Mouse (Mus musculus) liver, embryonic 14.5 days (tissue): Measurements from ENCODE around the gene Aldh1a1. TPM values are rescaled to one million over a fixed set of nuclear protein-coding genes. Genes with fewer than 3 reads are reported as not detected.
"Not testable (repeated sequence)": the region's sequence is repeated elsewhere in the genome, so short reads cannot be mapped to it uniquely, and the experiment has no call there.

Experiments used
- ATAC-seq: fragments of 200-750 bp; cut with Nextera tagmentation; 2 replicates; pipeline ENCODE4 v1.8.0; 2017; ENCODE audit warnings: moderate number of reproducible peaks, mild to moderate bottlenecking, moderate library complexity; ENCODE audit not compliant: insufficient read depth
- DNase-seq, 3 experiments: peaks; one replicate each; pipeline ENCODE4 v3.0.0-alpha.2; 2012 to 2013; ENCODE audit warnings: low read depth in 3 of 3, low spot score in 3 of 3
- H3K27ac ChIP-seq: fragments of 300-500 bp; sonication (generic); 2 replicates; pipeline ENCODE4 v1.5.1; 2014; ENCODE audit warnings: moderate library complexity, mild to moderate bottlenecking, control low read depth, inconsistent platforms
- H3K27me3 ChIP-seq: fragments of 300-500 bp; sonication (generic); 2 replicates; pipeline ENCODE4 v1.6.1; 2014; ENCODE audit warnings: mild to moderate bottlenecking, low read length, moderate library complexity; ENCODE audit not compliant: control insufficient read depth, insufficient read depth
- H3K36me3 ChIP-seq: fragments of 300-500 bp; sonication (generic); replicated peaks from 2 replicates; pipeline ENCODE4 v1.6.1; 2014; ENCODE audit warnings: low read depth; ENCODE audit not compliant: control insufficient read depth, insufficient read depth
- H3K4me1 ChIP-seq, 2 experiments: fragments of 200-500 bp in 1 of 2; fragments of 300-500 bp in 1 of 2; sonication (generic) in 1 of 2; replicated peaks; 2 replicates each; pipeline ENCODE4 v1.6.1; 2012 to 2014; ENCODE audit warnings: antibody characterized with exemption in 1 of 2, inconsistent platforms in 1 of 2, low read length in 1 of 2; ENCODE audit not compliant: control insufficient read depth in 2 of 2, insufficient read depth in 2 of 2
- H3K4me2 ChIP-seq: fragments of 300-500 bp; sonication (generic); 2 replicates; pipeline ENCODE4 v1.6.1; 2014; ENCODE audit warnings: low read depth, mild to moderate bottlenecking, control low read depth, moderate library complexity
- H3K4me3 ChIP-seq, 2 experiments: fragments of 200-500 bp in 1 of 2; fragments of 300-500 bp in 1 of 2; sonication (generic) in 1 of 2; 2 replicates each; pipeline ENCODE4 v1.5.1; 2012 to 2014; ENCODE audit warnings: low read depth in 2 of 2, low read length in 2 of 2, mild to moderate bottlenecking in 2 of 2, control low read depth in 1 of 2, inconsistent platforms in 1 of 2, moderate library complexity in 1 of 2; ENCODE audit not compliant: insufficient read depth in 1 of 2
- H3K9ac ChIP-seq: fragments of 300-500 bp; sonication (generic); replicated peaks from 2 replicates; pipeline ENCODE4 v1.6.1; 2014; ENCODE audit warnings: mild to moderate bottlenecking, control low read depth, moderate library complexity
- H3K9me3 ChIP-seq: fragments of 300-500 bp; sonication (generic); 2 replicates; pipeline ENCODE4 v1.6.1; 2016; ENCODE audit warnings: low read length, mixed read lengths; ENCODE audit not compliant: control insufficient read depth
- CTCF ChIP-seq: IDR thresholded peaks from 2 replicates; pipeline ENCODE4 v1.5.1; 2016; ENCODE audit warnings: antibody characterized with exemption, low read depth, control low read depth
- EP300 ChIP-seq: IDR thresholded peaks from 2 replicates; pipeline ENCODE4 v1.6.1; 2016; ENCODE audit warnings: antibody characterized with exemption, low read depth
- WGBS: fragments of 180-500 bp; shearing (Covaris S2); extraction: QIAGEN DNeasy Blood & Tissue Kit; methylation state at CpG from one replicate; pipeline ENCODE4 v1.1.7; 2014; ENCODE audit not compliant: insufficient replicate concordance; 5-methylcytosine and 5-hydroxymethylcytosine counted together
- polyA plus RNA-seq, 2 experiments: library from polyadenylated mRNA; depleted of rRNA in 1 of 2; stranded (reverse) in 1 of 2; unstranded in 1 of 2; fragments of >200 nt; fragmentation: Nextera tagmentation in 1 of 2; extraction: Ambion mirVana in 1 of 2; gene quantifications; 2 replicates each; pipeline versions ENCODE4 v1.2.1 to v1.2.3; 2012 to 2014

Gene Aldh1a1
- polyA plus RNA-seq, 2 experiments, result 0.61 to 0.94 TPM

GRCm38 (mm10) chr19:20644346-20644745, 151.8 kb downstream of the Aldh1a1 start:
- no peak for DNase-seq
- WGBS, result 52% methylated on average over 3 of the region's 3 CpGs
- Histone ChIP-seq H3K4me3 (no peak overlapping the region), H3K9me3 (no peaks in the 10 kb centered on the region), H3K27ac (no peak overlapping the region), H3K27me3 (no peaks in the 10 kb centered on the region), H3K36me3 (no peaks in the 10 kb centered on the region), H3K9ac (no peak overlapping the region), H3K4me2 (no peak overlapping the region), H3K4me1 (no peaks in the 10 kb centered on the region)
- no peak for ATAC-seq
- TF ChIP-seq CTCF (0 out of 2 replicates have a peak, but pooled peaks have one; percentile 14), EP300 (no peak)

DNA sequence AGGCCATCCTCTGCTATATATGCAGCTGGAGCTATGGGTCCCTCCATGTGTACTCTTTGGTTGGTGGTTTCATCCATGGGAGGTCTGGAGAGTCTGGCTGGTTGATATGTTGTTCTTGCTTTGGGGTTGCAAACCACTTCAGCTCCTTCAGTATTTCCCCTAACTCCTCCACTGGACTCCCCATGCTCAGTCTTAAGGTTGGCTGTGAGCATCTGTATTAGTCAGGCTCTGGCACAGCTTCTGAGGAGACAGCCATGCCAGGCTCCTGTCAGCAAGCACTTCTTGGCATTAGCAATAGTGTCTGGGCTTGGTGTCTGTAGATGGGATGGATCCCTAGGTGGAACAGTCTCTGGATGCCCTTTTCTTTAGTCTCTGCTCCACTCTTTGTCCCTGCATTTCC, 155.0 kb downstream of the Aldh1a1 start:
- H3K9me3 ChIP-seq, H3K9ac ChIP-seq, H3K27me3 ChIP-seq, H3K4me1 ChIP-seq, DNase-seq, H3K36me3 ChIP-seq, H3K4me3 ChIP-seq, ATAC-seq, H3K27ac ChIP-seq, H3K4me2 ChIP-seq: not testable (repeated sequence)

DNA sequence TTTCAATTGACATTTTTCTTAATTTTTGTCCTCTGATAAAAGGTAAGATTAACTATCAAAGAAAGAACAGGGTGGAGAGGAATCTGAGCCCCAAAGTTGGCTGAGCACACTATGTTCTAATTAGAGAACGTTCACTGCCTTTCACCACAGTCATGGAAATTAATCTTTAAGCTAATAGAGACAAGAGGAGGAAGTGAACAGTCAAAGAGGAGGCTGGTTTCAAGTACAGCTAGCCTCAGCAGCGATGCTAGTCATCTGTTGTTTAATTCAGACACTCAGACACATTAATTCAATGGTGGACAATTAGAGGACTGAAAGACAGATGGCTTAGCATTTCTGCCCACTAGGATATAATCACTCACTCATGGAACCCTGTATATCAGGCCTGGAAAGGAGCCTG, 157.5 kb downstream of the Aldh1a1 start:
- ATAC-seq (no peak), DNase-seq (no peak)
- 21% methylated on average over 2 of the region's 2 CpGs for WGBS
- Histone ChIP-seq H3K4me1 (0 out of 4 replicates have a peak, but pooled peaks cover 0 to 2% of the 10 kb centered on the region in 2 experiments), H3K9me3 (no peaks in the 10 kb centered on the region), H3K4me2 (no peak overlapping the region), H3K27me3 (no peaks in the 10 kb centered on the region), H3K9ac (no peak overlapping the region), H3K4me3 (no peak overlapping the region), H3K36me3 (no peaks in the 10 kb centered on the region), H3K27ac (no peak overlapping the region)
- no peak for TF ChIP-seq CTCF
- TF ChIP-seq EP300, result no peak

DNA sequence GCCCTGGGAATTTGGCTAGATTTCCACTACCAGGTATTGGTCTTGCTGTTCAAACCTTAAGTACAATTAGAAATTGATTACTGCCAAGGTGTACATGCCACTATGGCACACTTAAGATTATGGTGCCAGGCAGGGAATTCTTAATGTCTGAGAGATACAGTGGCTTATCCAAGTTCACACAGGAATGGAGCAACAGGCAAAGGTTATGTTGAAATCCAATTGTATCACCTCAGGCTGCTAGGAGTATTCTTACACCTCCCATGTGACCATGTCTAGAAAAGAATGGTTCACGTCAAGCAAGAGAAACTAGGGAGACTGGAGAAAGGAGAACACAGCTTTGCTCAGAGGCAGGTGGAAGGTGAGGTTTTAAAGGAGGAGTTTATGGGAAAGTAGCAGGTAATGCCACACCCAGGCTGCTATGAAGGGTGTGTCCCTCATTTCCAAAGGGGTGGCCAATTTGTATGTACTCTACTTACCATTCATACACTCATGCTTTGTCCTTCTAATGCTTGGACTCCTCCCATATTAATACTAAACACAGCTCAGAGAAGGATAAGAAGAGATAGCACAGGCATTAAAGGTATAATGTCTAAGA, 160.7 kb downstream of the Aldh1a1 start:
- 38% methylated on average over 1 of the region's 1 CpGs for WGBS
- DNase-seq, result no peak

DNA sequence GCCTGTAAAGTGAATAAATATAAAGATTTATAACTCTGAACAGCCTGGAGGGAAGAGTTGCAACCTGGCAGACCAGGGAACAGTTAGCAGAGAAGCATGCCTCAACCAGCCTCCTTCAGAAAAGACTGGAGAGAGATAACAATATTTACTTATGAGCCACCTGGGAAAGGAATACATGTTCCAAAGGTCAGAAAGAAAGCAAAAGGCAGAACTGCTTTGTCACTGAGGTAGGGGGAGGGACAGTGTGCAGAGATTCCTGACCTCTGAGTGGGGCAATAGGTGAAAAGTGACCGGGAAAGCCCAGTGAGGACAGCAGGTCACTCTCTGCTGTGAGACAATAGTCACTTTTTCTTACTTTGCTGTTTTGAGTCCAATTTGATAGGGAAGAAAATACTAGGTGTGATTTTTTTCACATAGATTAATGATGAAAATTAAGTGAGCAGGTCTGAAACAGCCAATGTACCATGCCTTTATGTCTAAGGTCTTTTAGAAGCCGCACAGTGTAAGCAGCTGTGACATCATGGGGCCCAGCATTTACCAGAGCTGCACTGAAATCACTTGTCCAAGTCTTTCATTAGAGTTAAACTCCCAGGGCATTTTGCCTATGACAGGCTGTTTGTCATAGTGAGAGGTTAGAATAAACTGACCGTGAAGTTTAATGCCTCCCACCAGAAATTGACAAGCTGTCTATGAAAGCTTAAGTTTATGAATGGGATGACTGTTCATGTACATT, 161.8 kb downstream of the Aldh1a1 start:
- H3K4me3 ChIP-seq, result no peak overlapping the region
- no peak overlapping the region for H3K27ac ChIP-seq
- ATAC-seq (peak; percentile 62; the same call in 1 of the 2 replicates), DNase-seq (peak; percentile 7 to 23 (median 19))
- TF ChIP-seq EP300, result no peak
- no peak for TF ChIP-seq CTCF
- H3K27me3 ChIP-seq, result no peaks in the 10 kb centered on the region
- H3K4me2 ChIP-seq, result no peak overlapping the region
- no peaks in the 10 kb centered on the region for H3K36me3 ChIP-seq
- WGBS, result 58% methylated on average over 3 of the region's 3 CpGs
- no peak overlapping the region for H3K9ac ChIP-seq
- H3K4me1 ChIP-seq, result 0 out of 4 replicates have a peak, but pooled peaks cover 0 to 2% of the 10 kb centered on the region in 2 experiments
- no peaks in the 10 kb centered on the region for H3K9me3 ChIP-seq

More for the DNA sequence above, 160.7 kb downstream of the Aldh1a1 start:
- H3K4me2 ChIP-seq, result no peak overlapping the region
- H3K36me3 ChIP-seq, result no peaks in the 10 kb centered on the region
- 0 out of 4 replicates have a peak, but pooled peaks cover 0 to 2% of the 10 kb centered on the region in 2 experiments for H3K4me1 ChIP-seq
- no peak overlapping the region for H3K4me3 ChIP-seq
- TF ChIP-seq CTCF (no peak), EP300 (no peak)
- no peak for ATAC-seq
- no peak overlapping the region for H3K9ac ChIP-seq
- no peaks in the 10 kb centered on the region for H3K27me3 ChIP-seq
- no peak overlapping the region for H3K27ac ChIP-seq
- no peaks in the 10 kb centered on the region for H3K9me3 ChIP-seq
